Mouse (Mus musculus): Measurements from ENCODE around the gene Vmn1r195. TPM values are rescaled to one million over a fixed set of nuclear protein-coding genes. Genes with fewer than 3 reads are reported as not detected.

Gene Vmn1r195
- polyA plus RNA-seq, 1 experiment from 2014 or later: not detected

GRCm38 (mm10) chr13:22320091-22320490 is 49.8 kb downstream of the Vmn1r195 start:
- H3K4me2 ChIP-seq: no peak overlapping the region
- no peak for ATAC-seq (replicated peaks; ENCODE audit: insufficient number of reproducible peaks, low FRiP score, low TSS enrichment)
- H3K4me3 ChIP-seq (ENCODE audit: low read depth, low read length): no peak overlapping the region
- H3K36me3 ChIP-seq (ENCODE audit: control insufficient read depth, insufficient read depth, low read length): no peaks in the 10 kb centered on the region
- H3K9me3 ChIP-seq (replicated peaks; ENCODE audit: control insufficient read depth, low read length): no peaks in the 10 kb centered on the region
- H3K27me3 ChIP-seq (ENCODE audit: control insufficient read depth, insufficient read depth, low read length): no peaks in the 10 kb centered on the region
- no peaks in the 10 kb centered on the region for H3K4me1 ChIP-seq (ENCODE audit: control insufficient read depth, insufficient read depth, low read length)
- H3K27ac ChIP-seq (ENCODE audit: low read depth, low read length): no peak overlapping the region
- H3K9ac ChIP-seq (ENCODE audit: low read depth, low read length): no peak overlapping the region

GRCm38 (mm10) chr13:22324289-22324688 is 54.0 kb downstream of the Vmn1r195 start, which contains the start of gene Vmn1r197:
Gene Vmn1r197, plus strand, starts transcription at chr13:22324589.
- ATAC-seq (replicated peaks; ENCODE audit: insufficient number of reproducible peaks, low FRiP score, low TSS enrichment): no peak
- no peak within 1 kb of the TSS for H3K27ac ChIP-seq (ENCODE audit: low read depth, low read length)

More at GRCm38 (mm10) chr13:22324289-22324688, 54.0 kb downstream of the Vmn1r195 start, which contains the start of gene Vmn1r197:
- Histone ChIP-seq H3K27me3 (ENCODE audit: control insufficient read depth, insufficient read depth, low read length) (no peaks in the 10 kb centered on the region), H3K4me1 (ENCODE audit: control insufficient read depth, insufficient read depth, low read length) (no peaks in the 10 kb centered on the region), H3K9ac (ENCODE audit: low read depth, low read length) (no peak within 1 kb of the TSS), H3K4me3 (ENCODE audit: low read depth, low read length) (no peak within 1 kb of the TSS), H3K9me3 (replicated peaks; ENCODE audit: control insufficient read depth, low read length) (no peaks in the 10 kb centered on the region), H3K36me3 (ENCODE audit: control insufficient read depth, insufficient read depth, low read length) (no peaks in the 10 kb centered on the region), H3K4me2 (no peak within 1 kb of the TSS)

Other genes with a start within 250 kb of the Vmn1r195 start
- gene Hist1h2ah, start 235.0 kb upstream of the Vmn1r195 start, polyA plus RNA-seq (2014; fragmentation: Nextera tagmentation; extraction: Ambion mirVana): 10.1 TPM in 1 of 2 replicates, not detected in the other
- gene Hist1h2bk, start 234.7 kb upstream of the Vmn1r195 start, polyA plus RNA-seq (2014; fragmentation: Nextera tagmentation; extraction: Ambion mirVana): 2.2 and 3.9 TPM in 2 replicates
- gene Hist1h4i, start 229.2 kb upstream of the Vmn1r195 start, polyA plus RNA-seq (2014; fragmentation: Nextera tagmentation; extraction: Ambion mirVana): 12.1 and 15.7 TPM in 2 replicates
- 12.3 and 19.7 TPM in 2 replicates for gene Hist1h2ag, start 227.6 kb upstream of the Vmn1r195 start, polyA plus RNA-seq (2014; fragmentation: Nextera tagmentation; extraction: Ambion mirVana)
- 2.7 and 7.5 TPM in 2 replicates for gene Hist1h2bj, start 227.3 kb upstream of the Vmn1r195 start, polyA plus RNA-seq (2014; fragmentation: Nextera tagmentation; extraction: Ambion mirVana)
- not detected in 2 replicates for gene Vmn1r188, start 186.1 kb upstream of the Vmn1r195 start, polyA plus RNA-seq (2014; fragmentation: Nextera tagmentation; extraction: Ambion mirVana)
- gene Vmn1r189, start 164.7 kb upstream of the Vmn1r195 start, polyA plus RNA-seq (2014; fragmentation: Nextera tagmentation; extraction: Ambion mirVana): not detected in 2 replicates
- gene Vmn1r191, start 86.6 kb upstream of the Vmn1r195 start, polyA plus RNA-seq (2014; fragmentation: Nextera tagmentation; extraction: Ambion mirVana): not detected in 2 replicates
- gene Vmn1r192, start 79.4 kb upstream of the Vmn1r195 start, polyA plus RNA-seq (2014; fragmentation: Nextera tagmentation; extraction: Ambion mirVana): not detected in 2 replicates
- gene Vmn1r193, start 47.4 kb upstream of the Vmn1r195 start, polyA plus RNA-seq (2014; fragmentation: Nextera tagmentation; extraction: Ambion mirVana): not detected in 2 replicates
- gene Vmn1r194, start 26.3 kb upstream of the Vmn1r195 start, polyA plus RNA-seq (2014; fragmentation: Nextera tagmentation; extraction: Ambion mirVana): not detected in 2 replicates
- gene Vmn1r196, start 19.4 kb downstream of the Vmn1r195 start, polyA plus RNA-seq (2014; fragmentation: Nextera tagmentation; extraction: Ambion mirVana): not detected in 2 replicates
- gene Vmn1r197, start 54.1 kb downstream of the Vmn1r195 start, polyA plus RNA-seq (2014; fragmentation: Nextera tagmentation; extraction: Ambion mirVana): not detected in 2 replicates
- gene Vmn1r198, start 79.8 kb downstream of the Vmn1r195 start, polyA plus RNA-seq (2014; fragmentation: Nextera tagmentation; extraction: Ambion mirVana): not detected in 2 replicates
- gene Vmn1r199, start 109.3 kb downstream of the Vmn1r195 start, polyA plus RNA-seq (2014; fragmentation: Nextera tagmentation; extraction: Ambion mirVana): not detected in 2 replicates
- gene Vmn1r200, start 119.9 kb downstream of the Vmn1r195 start, polyA plus RNA-seq (2014; fragmentation: Nextera tagmentation; extraction: Ambion mirVana): not detected in 2 replicates
- gene Vmn1r201, start 201.4 kb downstream of the Vmn1r195 start, polyA plus RNA-seq (2014; fragmentation: Nextera tagmentation; extraction: Ambion mirVana): not detected in 2 replicates
- not detected in 2 replicates for gene Vmn1r202, start 234.9 kb downstream of the Vmn1r195 start, polyA plus RNA-seq (2014; fragmentation: Nextera tagmentation; extraction: Ambion mirVana)
- gene Vmn1r203, start 247.6 kb downstream of the Vmn1r195 start, polyA plus RNA-seq (2014; fragmentation: Nextera tagmentation; extraction: Ambion mirVana): not detected in 2 replicates